Mouse (Mus musculus): ENCODE data around the gene Rhno1.

- TF ChIP-seq SIN3A (IDR thresholded peaks at IDR 0.05; ENCODE audit: low read length) (no peak), ZC3H11A (IDR thresholded peaks at IDR 0.05; ENCODE audit: low read depth, low read length) (peak; percentile 76), GATA1 (IDR thresholded peaks at IDR 0.05; ENCODE audit: low read depth, low read length) (no peak), CTCF (IDR thresholded peaks at IDR 0.05 in 2 of 3, conservative IDR thresholded peaks at IDR 0.05 in 1 of 3; ENCODE audit: control insufficient read depth in 1 of 3, insufficient read depth in 1 of 3, low read depth in 2 of 3, low read length in 3 of 3, poor library complexity in 1 of 3, severe bottlenecking in 1 of 3) (peak; percentile 43 to 82 (median 57)), MAX (IDR thresholded peaks at IDR 0.05; ENCODE audit: low read length) (no peak), MAFK (IDR thresholded peaks at IDR 0.05; ENCODE audit: borderline replicate concordance, low read depth, low read length) (no peak), MYC (IDR thresholded peaks at IDR 0.05; ENCODE audit: low read depth, low read length) (no peak), EP300 (IDR thresholded peaks at IDR 0.05; ENCODE audit: low read depth in 1 of 2, low read length in 2 of 2) (no peak), CHD2 (IDR thresholded peaks at IDR 0.05; ENCODE audit: low read length) (no peak)
These were observed 44.4 kb downstream of the Rhno1 start for GRCm38 (mm10) chr6:128318317-128318716.

All from MEL (cell line).